Mouse (Mus musculus) bone marrow macrophage, adult 2 months (primary cell): ENCODE results near the gene Olfr1048.

ENCODE experiments used
- CTCF ChIP-seq: IDR thresholded peaks from 2 replicates; pipeline ENCODE4 v1.5.1; 2012; ENCODE audit warnings: low read depth, mild to moderate bottlenecking, low read length, moderate library complexity
- POLR2A ChIP-seq: IDR thresholded peaks from 2 replicates; pipeline ENCODE4 v1.6.1; 2012; ENCODE audit warnings: mild to moderate bottlenecking, low read depth, low read length, borderline replicate concordance

DNA sequence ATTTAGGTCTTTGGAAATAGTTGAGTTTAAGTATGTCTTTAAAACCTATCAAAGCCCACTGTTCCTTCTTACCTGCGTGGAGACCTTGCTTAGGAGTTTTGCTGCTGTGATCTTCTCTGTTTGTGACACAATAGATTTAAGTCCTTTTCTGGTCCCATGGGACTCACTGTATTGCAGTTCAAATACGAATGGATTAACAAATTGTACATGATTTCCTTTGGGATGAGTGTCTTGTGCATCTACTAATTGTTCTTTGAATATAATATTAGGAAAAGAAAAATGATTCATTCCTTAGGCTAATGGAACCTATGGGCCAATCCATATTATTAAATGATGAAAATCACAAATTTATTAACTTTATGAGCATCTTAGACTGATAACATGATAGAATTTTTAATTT, 20.9 kb downstream of the Olfr1048 start, which contains the start of gene Olfr1046:
- TF ChIP-seq CTCF = no peak
- TF ChIP-seq POLR2A = no peak
